Mouse (Mus musculus): ENCODE measurements around the gene Nmnat3.

Gene Nmnat3

GRCm38 (mm10) chr9:98311316-98311965, 24.2 kb downstream of the Nmnat3 start:
- no peak for DNase-seq (ENCODE audit: extremely low read depth, low read depth)

- no peak for DNase-seq (ENCODE audit: extremely low read depth, low read depth)
Measured at GRCm38 (mm10) chr9:98312622-98313374, 25.6 kb downstream of the Nmnat3 start.

- peak; percentile 18 for DNase-seq (ENCODE audit: extremely low read depth, low read depth)
Measured at GRCm38 (mm10) chr9:98313587-98313986, 26.4 kb downstream of the Nmnat3 start.

GRCm38 (mm10) chr9:98314059-98314650, 26.9 kb downstream of the Nmnat3 start:
- peak; percentile 36 for DNase-seq (ENCODE audit: extremely low read depth, low read depth)

- no peak for DNase-seq (ENCODE audit: extremely low read depth, low read depth)
Measured at GRCm38 (mm10) chr9:98317897-98318296, 30.7 kb downstream of the Nmnat3 start.

- no peak for DNase-seq (ENCODE audit: extremely low read depth, low read depth)
Measured at GRCm38 (mm10) chr9:98318875-98319274, 31.6 kb downstream of the Nmnat3 start.

GRCm38 (mm10) chr9:98320785-98321184, 33.5 kb downstream of the Nmnat3 start:
- DNase-seq (ENCODE audit: extremely low read depth, low read depth) = no peak

- no peak for DNase-seq (ENCODE audit: extremely low read depth, low read depth)
Measured at GRCm38 (mm10) chr9:98326088-98326487, 38.9 kb downstream of the Nmnat3 start.

GRCm38 (mm10) chr9:98328415-98329176, 41.4 kb downstream of the Nmnat3 start:
- no peak for DNase-seq (ENCODE audit: extremely low read depth, low read depth)

- no peak for DNase-seq (ENCODE audit: extremely low read depth, low read depth)
Measured at GRCm38 (mm10) chr9:98329274-98330105, 42.3 kb downstream of the Nmnat3 start.

- peak; percentile 24 for DNase-seq (ENCODE audit: extremely low read depth, low read depth)
Measured at GRCm38 (mm10) chr9:98333219-98333754, 46.1 kb downstream of the Nmnat3 start.

- DNase-seq (ENCODE audit: extremely low read depth, low read depth) = no peak
Measured at GRCm38 (mm10) chr9:98337881-98338769, 50.9 kb downstream of the Nmnat3 start.

GRCm38 (mm10) chr9:98339971-98340370, 52.7 kb downstream of the Nmnat3 start:
- DNase-seq (ENCODE audit: extremely low read depth, low read depth) = no peak

GRCm38 (mm10) chr9:98340427-98340826, 53.2 kb downstream of the Nmnat3 start:
- DNase-seq (ENCODE audit: extremely low read depth, low read depth) = no peak

GRCm38 (mm10) chr9:98345840-98346239, 58.6 kb downstream of the Nmnat3 start:
- DNase-seq (ENCODE audit: extremely low read depth, low read depth) = no peak

- DNase-seq (ENCODE audit: extremely low read depth, low read depth) = no peak
Measured at GRCm38 (mm10) chr9:98346240-98346639, 59.0 kb downstream of the Nmnat3 start.

GRCm38 (mm10) chr9:98347021-98347420, 59.8 kb downstream of the Nmnat3 start:
- no peak for DNase-seq (ENCODE audit: extremely low read depth, low read depth)

- no peak for DNase-seq (ENCODE audit: extremely low read depth, low read depth)
Measured at GRCm38 (mm10) chr9:98350318-98351144, 63.3 kb downstream of the Nmnat3 start.

GRCm38 (mm10) chr9:98352332-98352731, 65.1 kb downstream of the Nmnat3 start:
- DNase-seq (ENCODE audit: extremely low read depth, low read depth) = no peak

Measured in MEL-GATA-1-ER (cell line).